Mouse (Mus musculus): ENCODE data around the gene Lsg1.

DNA sequence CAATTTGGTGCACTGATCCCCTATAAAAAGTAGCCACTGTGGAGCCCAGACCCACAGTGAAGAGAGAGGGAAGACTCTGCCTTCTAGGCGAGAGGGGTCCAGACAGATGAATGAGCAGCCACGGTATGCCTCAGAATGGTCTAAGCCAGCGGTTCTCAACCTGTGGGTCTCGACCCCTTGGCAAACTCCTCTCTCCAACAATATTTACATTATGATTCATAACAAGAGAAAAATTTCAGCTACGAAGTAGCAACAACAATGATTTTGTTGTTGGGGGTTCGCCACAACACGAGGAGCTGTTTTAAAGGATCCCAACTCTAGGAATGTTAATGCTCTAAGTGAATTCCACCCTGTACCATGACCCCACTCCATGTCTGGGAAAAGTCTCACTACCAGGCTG is 25.7 kb upstream of the Lsg1 start:
- no peak for TF ChIP-seq GATA1 (IDR thresholded peaks at IDR 0.05; ENCODE audit: low read length)
- no peak for TF ChIP-seq TAL1 (IDR thresholded peaks at IDR 0.05; ENCODE audit: low read length)

Data from erythroblast, embryonic 14.5 days (primary cell).